Mouse (Mus musculus): ENCODE measurements at regions not wholly inside any gene's neighbourhood (a gene's known extent, or its start where the extent isn't known, plus 50 kb on each side); places are given as distances from the start of the nearest gene placed in this dataset.

- TF ChIP-seq CTCF (IDR thresholded peaks at IDR 0.05; ENCODE audit: borderline replicate concordance, insufficient read depth, low read depth, low read length) (no peak), POLR2A (IDR thresholded peaks at IDR 0.05; ENCODE audit: borderline replicate concordance, insufficient read depth, low read length) (no peak)
These were observed 337.4 kb upstream of the 1700008P02Rik start for GRCm38 (mm10) chr3:6957681-6958080.
